Mouse (Mus musculus): ENCODE results near the gene Mcm7. TPM values are rescaled to one million over a fixed set of nuclear protein-coding genes. Genes with fewer than 3 reads are reported as not detected.
"Not testable (repeated sequence)": the region's sequence is repeated elsewhere in the genome, so short reads cannot be mapped to it uniquely, and the experiment has no call there.

The Mcm7 gene
- 336 and 343 TPM in 2 replicates for polyA plus RNA-seq (2014; fragmentation: Nextera tagmentation; extraction: Ambion mirVana)

DNA sequence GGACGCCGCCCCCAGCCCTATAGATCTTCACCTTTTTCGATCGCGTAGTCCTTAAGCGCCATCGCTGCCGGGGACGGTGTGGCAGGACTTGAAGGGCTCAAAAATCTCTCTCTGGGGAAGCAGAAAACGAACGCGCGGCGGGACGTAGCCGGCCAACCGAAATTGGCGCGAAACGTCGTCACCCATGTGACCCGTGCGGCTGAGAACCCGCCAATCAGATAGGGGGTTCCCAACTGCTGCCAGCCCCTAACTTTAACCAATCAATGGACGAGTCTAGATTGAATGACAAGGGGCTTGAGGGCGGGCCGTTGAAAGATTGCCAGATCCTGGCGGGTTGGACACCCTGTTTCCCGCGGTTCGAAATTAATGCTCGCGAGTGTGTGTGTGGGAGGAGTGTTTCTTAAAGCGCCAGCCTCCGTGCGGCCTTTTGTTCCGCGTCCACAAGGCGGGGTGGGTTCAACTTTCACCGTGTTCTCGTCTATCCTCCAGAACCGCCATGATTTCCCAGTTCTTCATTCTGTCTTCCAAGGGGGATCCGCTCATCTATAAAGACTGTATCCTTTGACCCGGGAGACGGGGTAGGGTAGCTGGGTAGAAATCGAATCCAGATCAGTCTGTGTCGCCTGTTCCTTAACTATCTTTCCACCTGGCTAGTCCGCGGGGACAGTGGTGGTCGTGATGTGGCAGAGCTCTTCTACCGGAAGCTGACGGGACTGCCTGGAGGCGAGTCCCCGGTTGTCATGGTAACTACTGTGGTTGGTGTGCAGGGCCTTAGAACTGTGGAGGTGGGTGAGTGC, at the start of gene Mcm7, which contains the start of gene Ap4m1:
Gene Mcm7, minus strand, starts transcription at position 728 of the 797 bp plus-strand sequence.
Gene Ap4m1, plus strand, starts transcription at position 308 of the 797 bp plus-strand sequence.
- H3K4me3 ChIP-seq (ENCODE audit: low read depth, low read length): peak within 1 kb of the TSS; percentile 51
- H3K27me3 ChIP-seq (ENCODE audit: control insufficient read depth, insufficient read depth, low read length): no peaks in the 10 kb centered on the region
- no peaks in the 10 kb centered on the region; the same call in 1 of the 2 replicates for H3K4me1 ChIP-seq (ENCODE audit: control insufficient read depth, insufficient read depth, low read length)
- H3K27ac ChIP-seq (replicated peaks; ENCODE audit: low read depth, low read length): peak within 1 kb of the TSS; percentile 80
- H3K9me3 ChIP-seq (ENCODE audit: control insufficient read depth, low read length): no peaks in the 10 kb centered on the region
- peak within 1 kb of the TSS; percentile 60 for H3K4me2 ChIP-seq (ENCODE audit: low read depth, severe bottlenecking)
- DNase-seq (ENCODE audit: low spot score): peak; percentile 92
- WGBS: under 1% methylated on average over 54 of the region's 54 CpGs
- peak; percentile 91 for ATAC-seq (ENCODE audit: insufficient number of reproducible peaks, low FRiP score, low TSS enrichment, low read depth)
- H3K36me3 ChIP-seq (ENCODE audit: control insufficient read depth, insufficient read depth, low read length): peaks cover 30% of the 10 kb centered on the region
- peak within 1 kb of the TSS; percentile 71 for H3K9ac ChIP-seq (ENCODE audit: low read length)

DNA sequence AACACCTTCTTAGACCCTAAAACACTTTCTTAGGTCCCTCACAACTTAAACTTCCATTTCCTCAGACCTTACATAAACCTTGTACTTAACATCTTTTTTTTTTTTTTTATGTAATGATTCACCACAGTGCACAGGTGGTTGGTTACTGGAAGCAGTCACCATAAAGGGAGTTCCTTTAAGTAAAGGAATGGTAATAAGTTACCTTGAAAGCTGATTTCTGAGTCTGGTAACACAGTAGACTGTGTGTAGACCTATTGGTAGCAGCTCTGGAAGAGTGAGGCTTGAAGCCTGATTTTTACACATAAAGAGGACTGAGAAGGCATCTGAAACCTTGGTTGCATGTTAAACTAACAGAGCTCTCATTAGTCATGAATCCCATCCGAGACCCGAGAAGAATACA, 47.6 kb upstream of the Mcm7 start:
- Histone ChIP-seq H3K4me3 (ENCODE audit: low read depth, low read length) (no peak overlapping the region), H3K27ac (replicated peaks; ENCODE audit: low read depth, low read length) (no peak overlapping the region), H3K36me3 (ENCODE audit: control insufficient read depth, insufficient read depth, low read length) (no peaks in the 10 kb centered on the region), H3K4me2 (ENCODE audit: low read depth, severe bottlenecking) (no peak overlapping the region), H3K4me1 (ENCODE audit: control insufficient read depth, insufficient read depth, low read length) (no peaks in the 10 kb centered on the region), H3K27me3 (ENCODE audit: control insufficient read depth, insufficient read depth, low read length) (no peaks in the 10 kb centered on the region), H3K9ac (ENCODE audit: low read length) (no peak overlapping the region), H3K9me3 (ENCODE audit: control insufficient read depth, low read length) (0 out of 2 replicates have a peak, but pooled peaks cover 3% of the 10 kb centered on the region)
- WGBS: 80% methylated on average over 2 of the region's 2 CpGs
- DNase-seq (ENCODE audit: low spot score) (no peak), ATAC-seq (ENCODE audit: insufficient number of reproducible peaks, low FRiP score, low TSS enrichment, low read depth) (no peak)

DNA sequence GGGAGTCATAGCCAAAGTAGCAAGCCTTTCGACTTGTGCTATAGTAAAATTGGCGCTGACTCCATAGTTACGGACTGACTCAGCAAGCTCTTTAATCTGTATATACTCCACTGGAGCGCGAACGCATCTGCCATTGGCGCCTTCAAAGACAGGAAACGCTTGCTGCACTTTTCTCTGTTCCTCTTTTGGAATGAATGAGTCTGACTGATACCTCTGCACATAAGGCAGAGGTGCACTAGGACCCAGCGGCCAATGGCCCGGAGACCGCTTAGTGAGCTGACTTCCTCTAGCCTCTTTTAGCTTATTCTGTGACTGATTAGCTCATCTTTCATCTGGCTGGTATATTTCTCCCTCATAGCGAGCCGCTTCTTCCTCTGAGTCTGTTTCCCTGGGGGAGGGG, 44.4 kb upstream of the Mcm7 start:
- H3K9ac ChIP-seq (ENCODE audit: low read length); H3K27me3 ChIP-seq (ENCODE audit: control insufficient read depth, insufficient read depth, low read length); H3K27ac ChIP-seq (replicated peaks; ENCODE audit: low read depth, low read length); H3K4me1 ChIP-seq (ENCODE audit: control insufficient read depth, insufficient read depth, low read length); H3K4me2 ChIP-seq (ENCODE audit: low read depth, severe bottlenecking); ATAC-seq (ENCODE audit: insufficient number of reproducible peaks, low FRiP score, low TSS enrichment, low read depth); H3K36me3 ChIP-seq (ENCODE audit: control insufficient read depth, insufficient read depth, low read length); DNase-seq (ENCODE audit: low spot score); H3K9me3 ChIP-seq (ENCODE audit: control insufficient read depth, low read length); H3K4me3 ChIP-seq (ENCODE audit: low read depth, low read length): not testable (repeated sequence)
- 92% methylated on average over 13 of the region's 13 CpGs for WGBS

DNA sequence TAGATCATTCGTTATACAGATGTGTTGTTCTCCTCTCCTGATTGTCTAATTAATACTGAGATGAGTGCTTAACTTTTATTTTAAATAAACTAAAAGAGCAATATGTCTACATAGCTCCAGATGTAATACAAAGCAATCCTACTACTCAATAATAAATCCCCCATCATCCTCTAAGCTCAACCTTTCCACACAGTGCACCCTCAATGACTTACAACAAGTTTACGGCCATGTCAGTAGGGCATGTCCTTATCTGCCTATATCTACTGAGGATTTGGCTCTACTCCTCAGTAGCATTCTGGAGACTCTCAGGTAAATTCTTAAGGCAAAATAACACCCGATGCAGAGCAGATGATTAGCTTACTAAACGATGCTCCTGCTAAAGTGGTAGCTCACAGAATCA, 35.7 kb upstream of the Mcm7 start:
- Histone ChIP-seq H3K9ac (ENCODE audit: low read length) (no peak overlapping the region), H3K27ac (replicated peaks; ENCODE audit: low read depth, low read length) (no peak overlapping the region), H3K4me1 (ENCODE audit: control insufficient read depth, insufficient read depth, low read length) (no peaks in the 10 kb centered on the region), H3K27me3 (ENCODE audit: control insufficient read depth, insufficient read depth, low read length) (no peaks in the 10 kb centered on the region), H3K4me2 (ENCODE audit: low read depth, severe bottlenecking) (no peak overlapping the region), H3K36me3 (ENCODE audit: control insufficient read depth, insufficient read depth, low read length) (no peaks in the 10 kb centered on the region), H3K9me3 (ENCODE audit: control insufficient read depth, low read length) (no peaks in the 10 kb centered on the region; the same call in 1 of the 2 replicates), H3K4me3 (ENCODE audit: low read depth, low read length) (no peak overlapping the region)
- ATAC-seq (ENCODE audit: insufficient number of reproducible peaks, low FRiP score, low TSS enrichment, low read depth) (no peak), DNase-seq (ENCODE audit: low spot score) (no peak)
- WGBS: 80% methylated on average over 4 of the region's 4 CpGs

DNA sequence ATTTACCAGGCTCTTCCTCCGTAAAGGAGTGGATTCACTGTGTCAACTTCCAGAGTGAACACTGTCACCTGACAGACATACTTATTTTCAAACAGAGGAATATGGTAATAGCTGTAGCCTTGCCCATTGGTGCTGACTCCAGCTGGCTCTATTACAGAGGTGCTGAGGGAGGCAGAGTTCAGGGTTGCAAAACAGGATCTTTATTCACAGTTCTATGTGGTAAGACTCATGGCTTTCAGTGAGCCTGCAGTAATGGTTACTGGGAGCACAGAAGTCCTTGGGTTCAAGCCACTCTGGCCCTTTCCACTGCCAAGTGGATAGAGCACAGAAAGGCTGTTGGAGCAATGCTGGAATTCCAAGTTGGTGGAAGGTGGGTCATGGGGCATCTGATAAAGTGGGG, 35.0 kb upstream of the Mcm7 start:
- Histone ChIP-seq H3K27me3 (ENCODE audit: control insufficient read depth, insufficient read depth, low read length) (no peaks in the 10 kb centered on the region), H3K4me3 (ENCODE audit: low read depth, low read length) (no peak overlapping the region), H3K27ac (replicated peaks; ENCODE audit: low read depth, low read length) (no peak overlapping the region), H3K4me1 (ENCODE audit: control insufficient read depth, insufficient read depth, low read length) (no peaks in the 10 kb centered on the region), H3K9ac (ENCODE audit: low read length) (no peak overlapping the region), H3K36me3 (ENCODE audit: control insufficient read depth, insufficient read depth, low read length) (no peaks in the 10 kb centered on the region), H3K9me3 (ENCODE audit: control insufficient read depth, low read length) (no peaks in the 10 kb centered on the region; the same call in 1 of the 2 replicates), H3K4me2 (ENCODE audit: low read depth, severe bottlenecking) (no peak overlapping the region)
- ATAC-seq (ENCODE audit: insufficient number of reproducible peaks, low FRiP score, low TSS enrichment, low read depth) (no peak), DNase-seq (ENCODE audit: low spot score) (no peak)
- WGBS: 87% methylated on average over 1 of the region's 1 CpGs

DNA sequence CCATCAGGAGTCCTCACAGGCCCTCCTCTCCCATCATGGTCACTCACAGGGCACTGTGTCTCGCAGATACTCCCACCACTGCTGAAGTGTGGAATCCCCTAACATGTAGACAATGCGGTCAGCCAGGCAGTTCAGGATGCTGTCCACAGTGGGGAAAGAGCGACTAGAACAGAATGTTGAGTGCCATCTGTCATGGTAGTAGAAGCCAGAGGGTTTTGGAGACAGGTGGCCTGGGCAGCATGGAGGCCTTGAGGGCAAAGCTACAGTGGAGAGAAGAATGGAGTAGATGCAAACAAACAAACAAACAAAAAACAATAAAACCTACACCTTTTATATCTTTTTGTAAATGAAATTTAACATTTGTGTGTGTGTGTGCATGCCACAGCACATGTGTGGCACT, 29.9 kb upstream of the Mcm7 start:
- Histone ChIP-seq H3K4me1 (ENCODE audit: control insufficient read depth, insufficient read depth, low read length) (no peaks in the 10 kb centered on the region), H3K27me3 (ENCODE audit: control insufficient read depth, insufficient read depth, low read length) (no peaks in the 10 kb centered on the region), H3K4me3 (ENCODE audit: low read depth, low read length) (no peak overlapping the region), H3K9ac (ENCODE audit: low read length) (no peak overlapping the region), H3K36me3 (ENCODE audit: control insufficient read depth, insufficient read depth, low read length) (no peaks in the 10 kb centered on the region), H3K27ac (replicated peaks; ENCODE audit: low read depth, low read length) (no peak overlapping the region), H3K9me3 (ENCODE audit: control insufficient read depth, low read length) (no peaks in the 10 kb centered on the region; the same call in 1 of the 2 replicates), H3K4me2 (ENCODE audit: low read depth, severe bottlenecking) (no peak overlapping the region)
- no peak for DNase-seq (ENCODE audit: low spot score)
- WGBS: 88% methylated on average over 3 of the region's 3 CpGs
- no peak for ATAC-seq (ENCODE audit: insufficient number of reproducible peaks, low FRiP score, low TSS enrichment, low read depth)

DNA sequence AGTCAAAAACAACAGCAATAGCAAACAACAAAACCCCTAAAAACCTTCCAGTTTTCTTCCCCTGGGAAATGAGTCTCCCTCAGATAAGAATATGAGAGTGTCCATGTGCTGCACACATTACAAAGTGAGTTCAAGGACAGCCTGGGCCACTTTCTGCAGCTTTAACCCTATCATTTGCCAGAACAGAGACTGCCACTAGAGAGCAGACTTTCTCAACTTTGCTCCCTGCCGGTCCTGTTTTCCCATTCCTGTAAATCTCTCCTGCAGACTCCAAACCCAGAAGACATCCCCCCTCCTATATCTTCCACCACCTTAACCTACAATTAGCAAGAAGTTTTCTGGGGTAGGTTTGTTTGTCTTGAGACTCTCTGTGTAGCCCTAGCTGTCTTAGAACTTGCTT, 27.4 kb upstream of the Mcm7 start:
- ATAC-seq (ENCODE audit: insufficient number of reproducible peaks, low FRiP score, low TSS enrichment, low read depth) (no peak), DNase-seq (ENCODE audit: low spot score) (no peak)
- Histone ChIP-seq H3K27ac (replicated peaks; ENCODE audit: low read depth, low read length) (no peak overlapping the region), H3K9ac (ENCODE audit: low read length) (no peak overlapping the region), H3K9me3 (ENCODE audit: control insufficient read depth, low read length) (no peaks in the 10 kb centered on the region), H3K4me2 (ENCODE audit: low read depth, severe bottlenecking) (no peak overlapping the region), H3K36me3 (ENCODE audit: control insufficient read depth, insufficient read depth, low read length) (no peaks in the 10 kb centered on the region), H3K4me3 (ENCODE audit: low read depth, low read length) (no peak overlapping the region), H3K4me1 (ENCODE audit: control insufficient read depth, insufficient read depth, low read length) (no peaks in the 10 kb centered on the region), H3K27me3 (ENCODE audit: control insufficient read depth, insufficient read depth, low read length) (no peaks in the 10 kb centered on the region)
- 22% methylated on average over 1 of the region's 1 CpGs for WGBS

DNA sequence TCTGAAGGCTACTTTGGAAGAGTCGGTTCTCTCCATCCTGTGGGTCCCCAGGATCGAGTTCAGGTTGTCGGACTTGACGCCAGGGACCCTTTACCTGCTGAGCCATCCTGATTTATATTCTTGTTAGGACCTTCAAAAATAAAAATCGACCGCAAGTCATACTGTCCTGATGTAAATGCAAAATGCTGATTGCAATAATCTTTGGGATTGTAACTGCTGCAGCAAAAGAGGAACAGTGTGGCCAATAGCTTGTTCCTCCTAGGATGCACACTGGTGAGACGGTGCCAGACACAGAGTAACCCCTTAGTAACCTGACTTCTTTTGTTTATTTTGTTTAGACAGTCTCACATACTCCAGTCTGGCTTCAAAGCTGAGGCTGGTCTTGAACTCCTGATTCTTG, 23.2 kb upstream of the Mcm7 start:
- DNase-seq (ENCODE audit: low spot score) (no peak), ATAC-seq (ENCODE audit: insufficient number of reproducible peaks, low FRiP score, low TSS enrichment, low read depth) (no peak)
- 86% methylated on average over 7 of the region's 7 CpGs for WGBS
- Histone ChIP-seq H3K4me1 (ENCODE audit: control insufficient read depth, insufficient read depth, low read length) (no peaks in the 10 kb centered on the region), H3K9ac (ENCODE audit: low read length) (no peak overlapping the region; the same call in 1 of the 2 replicates), H3K27me3 (ENCODE audit: control insufficient read depth, insufficient read depth, low read length) (no peaks in the 10 kb centered on the region), H3K27ac (replicated peaks; ENCODE audit: low read depth, low read length) (no peak overlapping the region), H3K36me3 (ENCODE audit: control insufficient read depth, insufficient read depth, low read length) (peaks cover 7% of the 10 kb centered on the region; the same call in 1 of the 2 replicates), H3K9me3 (ENCODE audit: control insufficient read depth, low read length) (no peaks in the 10 kb centered on the region), H3K4me2 (ENCODE audit: low read depth, severe bottlenecking) (peak overlapping the region; percentile 100; the same call in 1 of the 2 replicates), H3K4me3 (ENCODE audit: low read depth, low read length) (no peak overlapping the region)
